In genomic region chr13:78180261-78180660, GRCm38 (mm10) we compare ENCODE assay signal across 19 mouse cellular contexts. TPM values are rescaled to one million over a fixed set of nuclear protein-coding genes. Genes with fewer than 3 reads are reported as not detected.
DNase-seq lines count a peak whose midpoint lies in the region; ATAC-seq and TF ChIP-seq lines count a peak whose summit lies in the region.
"Had no signal": no experiment of that assay in that cellular context is flagged by ENCODE, and none has a peak within 500 bp of the region (broad histone marks: within the 10 kb centered on the region; RNA-seq: fewer than 3 reads in every experiment).

No protein-coding gene starts in this region.

- no peaks in the 10 kb centered on the region for H3K36me3 ChIP-seq in forebrain, embryonic 14.5 days (ENCODE audit: control insufficient read depth, insufficient read depth, low read length)
- H3K36me3 ChIP-seq in hindbrain, embryonic 15.5 days, result no peaks in the 10 kb centered on the region
- no peaks in the 10 kb centered on the region for H3K36me3 ChIP-seq in midbrain, embryonic 16.5 days (ENCODE audit: control insufficient read depth, insufficient read depth, low read length)
- H3K36me3 ChIP-seq: limb, embryonic 15.5 days had no signal

- no peak for ATAC-seq in forebrain, embryonic 14.5 days
- ATAC-seq in hindbrain, embryonic 15.5 days (ENCODE audit: low FRiP score, low read depth), result no peak
- ATAC-seq in midbrain, embryonic 16.5 days, result no peak
- ATAC-seq in erythroblast, adult 5-6 weeks (replicated peaks; ENCODE audit: low FRiP score, poor library complexity, severe bottlenecking), result no peak

- peak overlapping the region; percentile 55 for H3K4me2 ChIP-seq in forebrain, embryonic 14.5 days (ENCODE audit: low read length)
- H3K4me2 ChIP-seq in hindbrain, embryonic 15.5 days, result peak overlapping the region; percentile 77
- peak overlapping the region; percentile 64; the same call in 1 of the 2 replicates for H3K4me2 ChIP-seq in midbrain, embryonic 16.5 days (ENCODE audit: low read length)

- no peak for TF ChIP-seq CTCF in layer of hippocampus, adult 2 months (conservative IDR thresholded peaks at IDR 0.05)

- H3K27ac ChIP-seq in layer of hippocampus, adult 2 months, result peak overlapping the region; percentile 94
- H3K27ac ChIP-seq in forebrain, embryonic 14.5 days (ENCODE audit: low read depth, low read length), result peak overlapping the region; percentile 96
- H3K27ac ChIP-seq in hindbrain, embryonic 15.5 days (replicated peaks), result peak overlapping the region; percentile 84
- peak overlapping the region; percentile 82 for H3K27ac ChIP-seq in midbrain, embryonic 16.5 days (ENCODE audit: low read length)
- H3K27ac ChIP-seq: limb, embryonic 15.5 days had no signal

- no peak overlapping the region; the same call in 1 of the 2 replicates for H3K4me3 ChIP-seq in layer of hippocampus, adult 2 months
- peak overlapping the region; percentile 33 for H3K4me3 ChIP-seq in forebrain, embryonic 14.5 days (ENCODE audit: low read depth, low read length)
- no peak overlapping the region for H3K4me3 ChIP-seq in hindbrain, embryonic 15.5 days
- H3K4me3 ChIP-seq in midbrain, embryonic 16.5 days (ENCODE audit: low read depth, low read length), result no peak overlapping the region

- H3K27me3 ChIP-seq in forebrain, embryonic 14.5 days (replicated peaks; ENCODE audit: control insufficient read depth, insufficient read depth, low read length), result peaks cover 9% of the 10 kb centered on the region
- peaks cover 15% of the 10 kb centered on the region for H3K27me3 ChIP-seq in hindbrain, embryonic 15.5 days
- peaks cover 11% of the 10 kb centered on the region for H3K27me3 ChIP-seq in midbrain, embryonic 16.5 days (ENCODE audit: control insufficient read depth, insufficient read depth, low read depth, low read length)
- H3K27me3 ChIP-seq: CH12.LX had no signal

- H3K4me1 ChIP-seq in forebrain, embryonic 14.5 days (ENCODE audit: control insufficient read depth, insufficient read depth, low read length), result peaks cover 12% of the 10 kb centered on the region
- peaks cover 29% of the 10 kb centered on the region for H3K4me1 ChIP-seq in hindbrain, embryonic 15.5 days (replicated peaks)
- peaks cover 17% of the 10 kb centered on the region for H3K4me1 ChIP-seq in midbrain, embryonic 16.5 days (ENCODE audit: control insufficient read depth, insufficient read depth, low read length)

- WGBS in forebrain, embryonic 14.5 days, result 30% methylated on average over 3 of the region's 3 CpGs
- WGBS in hindbrain, embryonic 15.5 days, result 48% methylated on average over 3 of the region's 3 CpGs
- 40% methylated on average over 3 of the region's 3 CpGs for WGBS in midbrain, embryonic 16.5 days

- no peaks in the 10 kb centered on the region for H3K9me3 ChIP-seq in forebrain, embryonic 14.5 days (replicated peaks; ENCODE audit: control insufficient read depth, low read length)
- H3K9me3 ChIP-seq in hindbrain, embryonic 15.5 days, result no peaks in the 10 kb centered on the region
- no peaks in the 10 kb centered on the region for H3K9me3 ChIP-seq in midbrain, embryonic 16.5 days (replicated peaks; ENCODE audit: control insufficient read depth, low read length, poor library complexity, severe bottlenecking)
- H3K9me3 ChIP-seq: limb, embryonic 15.5 days had no signal

- DNase-seq in layer of hippocampus, adult 2 months (ENCODE audit: low spot score in 2 of 2), result no peak
- DNase-seq in layer of hippocampus, adult 9-10 months (ENCODE audit: low spot score), result no peak
- no peak for DNase-seq in forebrain, embryonic 14.5 days (ENCODE audit: low spot score)
- no peak for DNase-seq in layer of hippocampus, postnatal 14 days (ENCODE audit: low spot score in 2 of 2)
- DNase-seq in cerebellum, adult 9-11 months, result no peak
- DNase-seq: adrenal gland, postnatal 10 days; cerebellum, adult 8-10 months; heart, adult 18-20 months; kidney, adult 2 months; kidney, postnatal 14 days; layer of hippocampus, adult 9-11 months; lung, adult 18-20 months; right cerebral cortex, postnatal 4 days; thymus, postnatal 14 days had no signal

- H3K9ac ChIP-seq in forebrain, embryonic 14.5 days (ENCODE audit: low read length), result peak overlapping the region; percentile 81
- H3K9ac ChIP-seq in hindbrain, embryonic 15.5 days, result no peak overlapping the region
- H3K9ac ChIP-seq in midbrain, embryonic 16.5 days (ENCODE audit: low read depth, low read length), result no peak overlapping the region
- H3K9ac ChIP-seq: limb, embryonic 15.5 days had no signal

RNA-seq across cellular contexts. Expression of gene Nr2f1, which starts 19.3 kb away (rescaled TPM):
- 10 to 100 TPM; 89.4 to 98.1 TPM for total RNA-seq in layer of hippocampus, adult 2 months (2021)
- 75.7 and 82.0 TPM in 2 replicates for polyA plus RNA-seq in forebrain, embryonic 14.5 days (2014; fragmentation: Nextera tagmentation; extraction: Ambion mirVana)
- 51.8 and 57.4 TPM in 2 replicates for polyA plus RNA-seq in hindbrain, embryonic 15.5 days (2015; fragmentation: Nextera tagmentation; extraction: Ambion mirVana)
- polyA plus RNA-seq in midbrain, embryonic 16.5 days (2015; fragmentation: Nextera tagmentation; extraction: Ambion mirVana), result 46.0 and 64.0 TPM in 2 replicates
- 100 to 1,000 TPM; 100 to 110 TPM for total RNA-seq in layer of hippocampus, postnatal 14 days (2021)
- total RNA-seq in erythroblast, adult 5-6 weeks (2015; ENCODE audit: low replicate concordance), result not detected in 2 replicates
- not detected in 2 replicates for total RNA-seq in erythroblast, adult 5-6 weeks (2017; ENCODE audit: low replicate concordance)
- total RNA-seq: CH12.LX had no signal

Comparison
In these comparisons a context has a peak if more than half of its experiments do, and no peak if none do; other contexts are left out.
1. RNA of gene Nr2f1, which starts 19.3 kb away (total RNA-seq): 100 to 110 TPM in layer of hippocampus, postnatal 14 days and 89.4 to 98.1 TPM in layer of hippocampus, adult 2 months; not detected in erythroblast, adult 5-6 weeks; every median in the first group is over 10 times any median in the second.
2. Peak in every context shown above with its lines, with median percentiles within 50 percentile points of each other: H3K27ac ChIP-seq and H3K4me2 ChIP-seq.